Mouse (Mus musculus): ENCODE measurements around the gene Tuba3a. TPM values are rescaled to one million over a fixed set of nuclear protein-coding genes. Genes with fewer than 3 reads are reported as not detected.

The Tuba3a gene
- not detected for total RNA-seq (2021)

DNA sequence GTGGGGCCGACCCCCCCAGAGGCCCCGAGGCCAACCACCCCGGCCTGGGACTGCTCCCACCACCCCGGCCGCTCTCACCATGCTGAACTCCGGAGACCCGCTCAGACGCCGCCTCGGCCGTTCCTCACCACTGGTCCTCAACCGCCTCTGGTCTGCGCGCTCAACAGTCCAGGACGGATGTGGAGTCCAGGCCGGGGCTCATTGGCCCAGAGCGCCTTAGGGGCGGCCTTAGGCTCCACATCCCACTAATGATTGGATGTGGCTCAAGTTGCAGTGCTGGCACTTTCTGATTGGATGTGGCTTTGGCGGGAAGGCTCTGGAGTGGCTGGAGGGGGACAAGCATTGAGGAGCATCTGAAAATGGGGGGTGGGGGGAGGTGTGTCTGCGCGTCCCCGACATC is at the start of gene Tuba3a:
TSS of gene Tuba3a (minus strand) at position 153 of the 400 bp plus-strand sequence.
- intact Hi-C loops (cut with DNase I), result no loop called here
- DNase-seq, result no peak

DNA sequence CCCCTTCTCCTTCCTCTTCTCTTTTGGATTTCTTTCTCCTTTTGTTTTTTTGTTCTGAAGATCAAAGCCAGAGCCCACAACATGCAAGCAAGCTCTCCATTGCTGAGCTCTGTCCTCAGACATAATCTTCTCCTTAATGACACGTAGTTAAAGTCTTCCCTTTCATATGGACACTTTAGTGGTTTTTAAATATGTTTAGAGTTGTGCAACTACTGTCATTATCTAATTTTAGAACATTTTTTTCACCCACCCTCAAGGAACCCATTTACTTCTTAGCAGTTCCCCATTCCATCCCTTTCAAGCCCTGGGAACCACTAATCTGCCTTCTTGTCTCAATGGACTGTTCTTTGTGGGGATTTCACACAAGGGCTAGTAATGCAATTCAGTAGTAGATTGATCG is 48.5 kb upstream of the Tuba3a start:
- no peak for DNase-seq
- intact Hi-C loops (cut with DNase I), result no loop called here

DNA sequence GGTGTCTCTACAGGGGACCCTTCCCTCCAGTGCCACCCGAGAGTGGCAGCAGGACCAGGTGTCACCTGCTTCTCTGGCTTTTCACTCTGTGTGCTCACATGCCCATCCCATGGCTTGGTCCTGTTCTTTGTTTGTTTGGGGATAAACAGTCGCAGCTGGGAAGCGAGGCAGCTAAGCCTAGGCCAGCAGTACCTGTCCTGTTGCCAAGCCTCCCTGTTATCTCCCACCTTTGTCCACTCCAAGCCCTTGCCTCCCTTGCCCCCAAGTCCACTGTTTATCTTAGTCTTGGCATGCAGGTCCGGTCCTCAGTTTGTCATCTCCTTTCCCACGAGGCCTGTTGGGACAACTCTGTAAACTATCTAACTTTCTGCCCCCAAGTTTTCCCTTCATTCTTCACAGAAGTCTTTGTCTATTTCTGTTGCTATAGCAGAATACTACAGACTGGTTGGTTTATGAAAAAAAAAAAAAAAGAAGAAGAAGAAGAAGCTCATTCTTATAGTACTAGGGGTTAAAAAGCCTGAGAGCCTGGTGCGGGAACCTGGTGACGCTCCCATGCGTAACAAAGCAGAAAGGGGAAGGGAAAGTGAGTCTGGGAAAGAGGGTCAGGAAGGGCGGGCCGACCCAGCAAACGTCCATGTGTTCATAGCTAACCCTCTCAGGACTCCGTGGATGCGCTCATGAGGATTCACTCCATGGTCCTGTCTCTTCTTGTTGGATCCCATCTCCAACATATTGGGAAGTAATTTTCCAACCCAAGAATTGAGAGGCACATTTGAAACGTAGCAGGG is 47.5 kb upstream of the Tuba3a start:
- no peak for DNase-seq

DNA sequence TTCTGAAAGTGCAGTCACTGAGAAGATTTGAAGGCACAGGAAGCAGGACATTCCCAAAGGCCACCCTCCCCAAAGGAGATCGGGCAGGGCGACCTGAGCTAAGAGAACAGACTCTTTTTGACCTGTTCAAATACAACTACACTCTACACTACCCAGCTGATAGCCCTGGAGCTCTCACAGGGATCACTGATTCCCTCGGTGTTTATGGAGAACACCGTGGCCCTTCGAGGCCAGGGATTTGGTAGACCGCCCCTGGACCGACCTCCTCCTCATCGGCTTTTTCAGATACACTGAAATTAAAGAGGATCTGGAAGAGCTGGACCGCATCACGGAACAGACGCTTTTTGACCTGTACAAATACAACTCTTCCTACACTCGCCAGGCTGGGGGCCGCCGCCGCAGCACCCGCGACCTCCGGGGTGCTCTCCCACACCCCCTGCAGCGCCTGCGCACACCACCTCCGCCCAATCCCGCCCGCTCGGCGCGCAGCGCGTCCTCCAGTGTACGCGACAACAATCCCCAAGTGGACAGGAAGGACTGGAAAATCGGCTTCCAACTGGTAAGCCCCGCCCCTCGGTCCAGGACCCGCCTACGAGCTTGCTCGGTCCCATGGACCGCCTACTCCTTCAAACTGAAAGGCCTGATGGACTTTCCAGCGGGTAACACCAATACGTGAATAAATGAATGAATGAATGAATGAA is 44.9 kb upstream of the Tuba3a start:
- intact Hi-C loops (cut with DNase I), result loop anchor here (2.0 kb wide), 1 partner anchor 24 kb away; no protein-coding TSS in a partner anchor
- peak; percentile 94 for DNase-seq

More for the DNA sequence above, 47.5 kb upstream of the Tuba3a start:
- intact Hi-C loops (cut with DNase I), result no loop called here

DNA sequence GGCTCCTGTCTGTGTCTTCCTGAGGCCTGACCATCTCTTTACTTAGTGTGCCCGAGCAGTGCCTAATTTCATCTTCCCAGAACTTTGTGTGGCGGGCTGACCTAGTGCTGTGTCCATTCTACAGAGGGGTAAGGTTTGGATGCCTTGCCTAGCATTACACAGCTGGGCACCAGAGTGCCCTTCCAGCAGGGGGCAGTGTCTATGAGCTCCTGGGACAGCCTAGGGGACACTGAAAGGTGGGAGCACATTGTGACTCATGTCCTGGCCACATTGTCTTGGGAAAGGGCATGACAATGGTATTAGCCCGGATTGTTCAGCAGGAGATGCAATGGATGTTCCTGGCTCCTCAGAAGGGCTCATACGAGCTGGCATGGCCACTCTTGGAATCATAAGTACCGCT is 42.4 kb upstream of the Tuba3a start:
- DNase-seq, result peak; percentile 46 to 63
- intact Hi-C loops (cut with DNase I), result loop anchor here (2.0 kb wide), 1 partner anchor 35 kb away; no protein-coding TSS in a partner anchor

DNA sequence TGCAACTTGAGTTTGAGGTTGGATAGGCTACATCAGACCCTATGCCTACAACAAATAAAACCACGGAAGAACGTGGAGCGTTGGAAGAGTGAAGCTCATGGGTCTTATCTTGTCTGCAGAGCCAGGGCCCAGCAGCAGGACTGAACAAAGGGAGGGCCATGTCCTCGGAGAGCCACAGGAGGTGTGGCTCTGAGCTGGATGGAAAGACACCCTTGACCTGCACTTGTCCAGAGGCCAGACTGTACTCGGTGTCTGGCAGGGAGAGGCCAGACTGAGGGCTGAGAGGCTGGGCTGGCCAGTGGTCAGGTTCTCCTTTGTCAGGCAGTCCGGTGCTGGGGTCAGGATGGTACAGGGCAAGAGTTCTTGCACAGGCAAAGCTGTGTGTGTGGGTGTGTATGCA is 39.5 kb upstream of the Tuba3a start:
- no peak for DNase-seq

DNA sequence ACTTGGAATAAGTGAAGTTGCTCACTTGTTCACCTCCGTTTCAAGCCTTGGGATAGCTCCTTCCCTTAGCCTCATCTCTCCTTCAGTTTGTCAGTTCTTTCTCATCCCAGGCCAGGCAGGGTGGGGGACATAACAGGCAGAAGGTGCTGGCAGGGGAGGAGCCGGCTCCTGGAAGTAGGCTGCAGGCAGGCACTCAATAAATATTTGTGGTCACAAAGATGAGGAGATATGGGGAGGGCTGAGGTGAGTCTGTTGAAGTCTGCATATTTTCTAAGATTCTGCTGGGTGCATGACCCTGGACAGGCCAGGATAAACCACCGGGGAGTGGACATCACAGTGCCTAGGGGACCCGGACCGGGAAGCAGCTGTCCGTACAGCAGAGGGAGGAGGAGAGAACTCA is 37.7 kb upstream of the Tuba3a start:
- intact Hi-C loops (cut with DNase I), result no loop called here
- DNase-seq, result no peak

More for the DNA sequence above, 39.5 kb upstream of the Tuba3a start:
- intact Hi-C loops (cut with DNase I), result no loop called here

DNA sequence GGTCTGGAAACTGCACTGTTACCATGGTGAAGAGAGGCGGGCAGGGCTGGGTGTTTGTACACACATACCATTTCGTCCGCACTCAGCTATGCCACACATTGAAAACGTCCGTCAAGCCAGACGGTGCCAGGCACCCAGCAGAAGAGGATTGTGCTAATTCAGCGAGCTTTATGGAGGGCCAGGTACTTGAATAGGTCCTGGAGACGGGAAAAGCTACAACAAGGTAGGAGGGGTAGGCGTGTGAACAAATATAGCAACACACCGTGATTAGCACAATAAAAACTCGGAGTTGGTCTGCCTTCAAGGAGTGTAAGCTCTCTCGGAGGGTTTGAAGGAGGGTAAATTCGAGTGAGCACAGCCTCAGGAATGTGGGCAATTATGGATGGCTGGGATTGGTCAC is 37.0 kb upstream of the Tuba3a start:
- intact Hi-C loops (cut with DNase I), result no loop called here
- DNase-seq, result no peak

DNA sequence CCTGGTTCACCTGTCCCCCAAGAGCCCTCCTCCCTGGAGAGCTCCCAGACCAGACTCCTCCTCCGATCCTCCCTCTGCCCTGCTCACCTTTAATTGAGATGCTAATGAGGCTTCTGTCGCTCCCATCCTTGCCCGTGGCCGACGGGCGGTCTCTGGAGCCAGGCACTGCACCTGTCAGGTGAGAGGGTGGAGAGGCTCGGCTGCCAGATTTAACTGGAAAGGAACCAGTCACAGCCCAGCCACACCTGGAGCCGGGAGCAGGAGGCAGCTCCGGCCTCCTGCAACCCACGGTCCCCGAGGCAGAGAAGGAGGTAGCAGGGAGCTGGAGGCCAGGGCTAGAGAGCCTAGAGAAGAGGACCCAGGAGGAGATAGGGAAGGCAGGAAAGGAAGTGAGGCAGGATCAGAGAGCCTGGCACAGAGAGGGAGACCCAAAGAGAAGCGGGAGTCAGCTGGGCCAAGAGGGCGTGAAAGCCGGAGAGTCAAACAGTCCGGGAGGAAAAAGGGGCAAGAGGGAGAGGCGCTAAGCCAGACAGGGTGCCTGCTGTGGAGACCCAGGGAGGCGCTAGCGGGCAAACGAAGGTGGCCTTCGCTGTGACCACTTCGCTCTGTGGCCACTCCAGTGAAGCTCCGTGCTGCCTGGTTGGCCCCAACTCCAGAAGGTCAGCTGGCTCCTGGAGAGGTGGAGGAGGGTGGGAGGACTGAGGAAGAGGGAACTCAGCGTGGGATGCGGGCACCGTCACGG is 35.4 kb upstream of the Tuba3a start:
- DNase-seq, result no peak
- intact Hi-C loops (cut with DNase I), result no loop called here

DNA sequence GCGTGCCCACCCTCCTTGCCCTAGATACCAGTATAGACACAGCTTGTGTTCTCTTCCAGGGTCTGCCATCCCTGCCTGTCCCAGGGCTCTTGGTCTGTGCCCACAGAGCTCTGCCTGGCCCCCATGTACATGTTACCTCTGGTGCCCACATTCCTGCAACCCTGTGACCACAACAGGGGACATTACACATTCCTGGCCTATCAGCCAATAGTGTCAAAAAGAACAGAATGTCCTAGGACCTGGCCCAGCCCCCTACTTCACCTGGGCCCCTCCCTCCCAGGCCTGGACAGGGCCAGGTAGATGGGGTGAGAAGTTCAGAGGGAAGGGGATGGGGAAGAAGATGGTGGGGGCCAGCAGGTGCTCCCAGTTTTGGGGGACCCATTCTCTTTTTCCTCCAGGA is 34.5 kb upstream of the Tuba3a start, which contains the start of gene Scnn1a:
TSS of gene Scnn1a (plus strand) at position 337 of the 400 bp plus-strand sequence.
- intact Hi-C loops (cut with DNase I), result no loop called here

DNA sequence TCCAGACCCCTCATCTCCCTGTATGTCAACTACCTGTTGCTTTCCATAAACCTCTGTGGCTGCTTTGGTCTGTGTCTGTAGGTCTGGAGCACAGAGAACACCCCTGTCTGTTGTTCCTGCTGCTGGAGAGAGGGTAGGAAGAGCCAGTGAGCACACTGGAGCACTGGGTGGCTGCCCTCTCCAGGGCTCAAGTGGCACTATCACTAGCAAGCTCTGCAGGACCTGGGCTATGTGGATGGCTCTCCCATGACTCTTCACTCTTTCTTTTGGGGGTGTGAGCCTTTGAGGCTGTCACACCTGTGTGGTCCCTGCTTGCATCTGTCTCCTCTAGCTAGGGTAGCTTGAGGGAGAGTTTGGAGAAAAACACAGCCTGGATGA is 34.1 kb upstream of the Tuba3a start:
- DNase-seq, result no peak
- intact Hi-C loops (cut with DNase I), result no loop called here

More for the DNA sequence above, 34.5 kb upstream of the Tuba3a start, which contains the start of gene Scnn1a:
- no peak for DNase-seq

DNA sequence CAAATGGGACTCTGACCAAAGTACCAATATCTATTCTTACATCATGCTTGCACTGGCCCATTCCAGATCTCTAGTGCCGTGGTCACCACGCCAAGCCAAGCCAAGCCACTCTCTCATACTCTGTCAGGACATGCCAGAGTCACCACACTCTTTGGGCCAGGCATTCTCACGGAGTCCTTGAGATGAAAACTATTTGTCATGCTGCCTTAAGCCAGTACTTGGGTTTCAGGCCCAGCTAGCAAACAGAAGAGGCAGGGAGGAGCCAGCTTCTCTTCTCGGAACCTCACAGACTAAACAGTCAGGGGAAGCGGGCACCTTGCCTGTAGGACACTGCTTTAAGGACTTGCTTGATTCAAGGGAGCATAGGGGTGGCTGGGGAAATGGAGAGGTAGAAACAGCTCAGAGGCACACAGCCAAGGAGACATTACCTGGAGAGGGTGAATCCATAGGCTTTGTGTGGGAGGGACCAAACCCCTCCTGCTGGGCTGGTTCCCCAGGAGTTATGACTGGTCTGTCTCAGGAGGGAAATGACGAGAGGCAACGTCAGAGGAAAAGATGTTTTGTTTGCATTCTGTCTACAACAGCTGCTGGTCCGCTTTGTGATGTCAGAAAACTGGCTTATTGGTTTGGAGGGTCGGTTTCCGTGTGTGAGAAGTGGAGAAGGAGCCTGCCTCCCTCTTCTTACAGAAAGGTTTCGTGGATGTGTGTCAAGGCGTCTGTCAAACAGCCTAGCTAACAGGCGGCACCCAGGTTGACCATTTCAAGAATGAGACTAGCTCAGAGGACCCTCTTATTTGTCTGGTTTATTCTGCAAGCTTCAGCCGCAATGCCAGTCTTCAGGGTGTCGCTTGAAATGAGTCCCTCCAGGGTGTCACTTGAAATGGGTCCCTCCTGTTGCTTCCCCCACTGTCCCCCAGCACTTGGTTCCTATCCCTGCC is 33.4 kb upstream of the Tuba3a start:
- intact Hi-C loops (cut with DNase I), result no loop called here

DNA sequence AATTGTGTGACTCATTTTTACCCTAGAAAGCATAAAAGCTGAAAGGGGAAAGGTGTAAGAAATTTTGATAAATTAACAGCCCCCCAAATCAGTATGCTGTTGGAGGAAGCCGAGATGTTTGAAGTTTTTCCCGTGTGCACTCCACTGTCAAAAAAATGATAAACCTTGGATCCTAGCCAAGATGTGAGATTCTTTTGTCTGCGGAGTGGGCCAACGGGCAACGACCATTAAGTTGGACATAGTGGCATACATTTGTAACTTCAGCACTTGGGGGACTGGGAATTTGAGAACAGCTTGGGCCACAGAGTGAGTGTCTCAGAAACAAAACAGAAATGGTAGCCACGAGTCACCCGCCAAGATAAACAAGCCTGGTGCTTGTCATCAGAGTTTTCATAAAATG is 31.2 kb upstream of the Tuba3a start:
- DNase-seq, result no peak
- intact Hi-C loops (cut with DNase I), result no loop called here

More for the DNA sequence above, 33.4 kb upstream of the Tuba3a start:
- DNase-seq, result no peak

DNA sequence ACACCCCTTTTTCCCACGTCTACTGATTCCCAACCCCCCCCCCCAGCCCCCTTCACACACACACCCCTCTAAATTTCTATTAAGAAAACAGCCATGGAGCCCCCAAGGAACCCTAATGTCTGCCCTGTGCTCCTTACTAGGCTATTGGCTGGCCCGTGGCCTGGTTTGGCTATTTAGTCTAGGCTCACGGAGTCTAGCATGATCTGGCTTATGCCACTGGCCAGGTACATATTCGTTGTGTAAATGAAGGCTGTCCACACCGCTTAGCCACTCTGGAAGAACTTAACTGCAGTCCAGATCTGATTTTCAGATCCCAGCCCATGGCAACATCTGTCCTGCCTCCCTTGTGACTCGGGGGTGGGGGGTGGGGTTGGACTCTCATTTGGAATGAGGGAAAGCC is 28.9 kb upstream of the Tuba3a start:
- intact Hi-C loops (cut with DNase I), result no loop called here
- no peak for DNase-seq

DNA sequence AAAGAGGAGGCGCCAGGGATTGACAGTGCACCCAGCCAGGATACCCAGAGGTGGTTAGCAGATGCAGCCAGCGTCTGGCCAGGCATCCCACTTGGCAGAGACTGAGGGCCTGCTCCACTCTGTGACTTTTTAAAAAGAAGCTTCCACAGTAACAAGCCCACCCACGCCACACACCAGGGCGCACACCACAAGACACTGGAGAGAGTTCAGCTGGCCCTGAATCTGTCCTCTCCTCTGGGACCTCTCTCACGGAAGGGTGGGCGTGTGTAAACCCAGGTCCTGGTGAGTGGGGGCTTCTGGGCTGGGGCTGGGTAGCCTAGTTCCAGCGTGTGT is 28.4 kb upstream of the Tuba3a start:
- DNase-seq, result no peak
- intact Hi-C loops (cut with DNase I), result no loop called here

DNA sequence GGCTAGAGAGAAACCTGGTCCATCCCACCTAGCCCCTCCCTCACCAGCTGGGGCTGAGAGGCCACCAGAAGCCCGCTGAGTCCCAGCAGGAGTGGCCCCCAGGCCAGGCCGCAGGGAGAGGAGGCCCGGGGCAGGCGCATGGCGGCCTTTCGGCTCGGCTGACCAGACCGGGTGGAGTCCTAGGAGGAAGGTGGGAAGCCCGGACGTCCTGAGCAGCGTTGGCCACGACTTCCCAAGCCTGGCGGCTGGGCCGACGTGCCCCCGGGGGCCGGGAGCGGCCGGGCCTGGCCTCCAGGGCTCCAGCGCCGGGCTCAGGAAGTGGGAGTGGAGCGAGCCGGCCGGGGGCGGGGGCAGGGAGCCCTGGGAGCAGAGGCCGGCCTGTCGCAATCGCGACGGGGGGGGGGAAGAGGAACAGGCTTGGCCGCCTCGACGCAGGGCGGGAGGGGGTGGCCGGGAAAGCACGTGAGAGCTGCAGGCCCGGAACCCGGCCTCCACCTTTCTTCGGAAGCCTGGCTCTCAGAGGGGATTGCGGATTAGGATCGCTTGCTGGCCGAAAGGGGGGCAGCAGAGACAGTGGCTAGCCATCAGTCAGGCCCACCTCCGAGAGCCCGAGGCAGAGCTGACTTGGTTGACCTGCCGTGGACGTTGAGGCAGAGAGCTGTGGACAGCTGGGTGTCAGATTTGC is 27.8 kb upstream of the Tuba3a start, which contains the start of gene Ltbr:
TSS of gene Ltbr (minus strand) at position 340 of the 685 bp plus-strand sequence.
- DNase-seq, result peak; percentile 90 to 93
- intact Hi-C loops (cut with DNase I), result loop anchor here (2.0 kb wide), 2 partner anchors 35 to 51 kb away; partner anchors contain the start of gene Tnfrsf1a

DNA sequence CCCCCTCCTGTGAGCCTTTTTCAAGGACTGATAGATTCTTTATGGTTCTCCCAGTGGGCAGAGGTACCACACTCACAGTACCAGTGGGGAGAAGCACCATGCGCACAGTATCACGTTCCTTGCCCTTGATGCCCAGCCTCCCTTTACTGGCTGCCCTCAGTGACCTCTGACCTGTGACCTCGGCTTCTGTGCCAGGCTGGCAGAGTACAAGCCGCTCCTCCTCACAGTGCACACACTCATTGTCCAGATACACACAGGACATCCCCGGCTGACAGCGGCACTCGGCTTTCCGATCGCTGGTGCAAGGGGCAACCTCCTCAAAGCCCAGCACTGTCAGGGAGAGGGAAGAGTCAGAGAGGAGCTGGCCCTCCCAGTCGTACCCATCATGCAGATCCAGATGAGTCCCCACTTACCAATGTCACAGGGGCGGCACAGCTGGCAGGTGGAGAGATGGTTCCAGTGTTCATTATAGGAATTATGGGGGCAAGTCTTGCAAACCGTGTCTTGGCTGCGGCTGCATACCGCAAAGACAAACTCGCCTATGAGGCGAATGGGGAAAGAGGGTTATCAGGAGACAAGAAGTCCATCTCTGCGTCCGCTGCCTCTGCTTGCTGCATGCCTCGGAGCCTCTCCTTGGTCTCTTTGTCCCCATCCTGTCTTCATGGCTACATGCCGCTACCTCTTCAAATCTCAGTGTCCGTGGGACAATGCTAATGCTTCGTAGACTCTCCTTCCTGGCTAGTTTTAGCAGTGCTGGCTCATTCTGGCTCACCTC is 26.9 kb upstream of the Tuba3a start:
- DNase-seq, result peak in 1 of 2 experiments; percentile 37
- intact Hi-C loops (cut with DNase I), result loop anchor here (2.0 kb wide), 2 partner anchors 36 to 52 kb away; partner anchors contain the start of gene Tnfrsf1a

DNA sequence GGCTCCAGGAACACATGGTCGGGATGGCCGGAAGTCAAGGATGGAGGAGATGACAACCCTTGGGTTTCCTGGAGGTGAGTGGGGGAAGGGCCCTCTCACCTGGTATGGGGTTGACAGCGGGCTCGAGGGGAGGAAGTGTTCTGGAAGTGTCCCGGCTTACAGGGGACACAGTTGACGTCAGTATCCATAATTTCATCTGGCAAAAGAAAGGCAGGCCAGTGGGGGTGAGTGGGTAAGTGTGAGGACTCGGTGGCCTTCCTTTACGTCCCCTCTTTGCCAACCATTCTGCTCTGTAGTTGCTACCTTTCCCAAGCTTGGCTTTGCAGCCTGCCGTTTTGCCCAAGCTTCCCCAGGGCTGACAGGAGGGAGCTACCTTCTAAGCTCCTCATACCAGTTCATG is 26.3 kb upstream of the Tuba3a start:
- DNase-seq, result no peak
- intact Hi-C loops (cut with DNase I), result loop anchor here (2.0 kb wide), 2 partner anchors 37 to 53 kb away; partner anchors contain the start of gene Tnfrsf1a

All from heart, postnatal 10 days (tissue).